Mouse (Mus musculus): ENCODE data around the gene Golph3. TPM values are rescaled to one million over a fixed set of nuclear protein-coding genes. Genes with fewer than 3 reads are reported as not detected.
A peak's percentile ranks its signal among the peaks of the same experiment; 100 is the strongest.

Golph3 gene
- total RNA-seq (2015; ENCODE audit: low replicate concordance), result 89.7 and 95.2 TPM in 2 replicates
- 68.7 and 76.9 TPM in 2 replicates for total RNA-seq (2017; ENCODE audit: low replicate concordance)

DNA sequence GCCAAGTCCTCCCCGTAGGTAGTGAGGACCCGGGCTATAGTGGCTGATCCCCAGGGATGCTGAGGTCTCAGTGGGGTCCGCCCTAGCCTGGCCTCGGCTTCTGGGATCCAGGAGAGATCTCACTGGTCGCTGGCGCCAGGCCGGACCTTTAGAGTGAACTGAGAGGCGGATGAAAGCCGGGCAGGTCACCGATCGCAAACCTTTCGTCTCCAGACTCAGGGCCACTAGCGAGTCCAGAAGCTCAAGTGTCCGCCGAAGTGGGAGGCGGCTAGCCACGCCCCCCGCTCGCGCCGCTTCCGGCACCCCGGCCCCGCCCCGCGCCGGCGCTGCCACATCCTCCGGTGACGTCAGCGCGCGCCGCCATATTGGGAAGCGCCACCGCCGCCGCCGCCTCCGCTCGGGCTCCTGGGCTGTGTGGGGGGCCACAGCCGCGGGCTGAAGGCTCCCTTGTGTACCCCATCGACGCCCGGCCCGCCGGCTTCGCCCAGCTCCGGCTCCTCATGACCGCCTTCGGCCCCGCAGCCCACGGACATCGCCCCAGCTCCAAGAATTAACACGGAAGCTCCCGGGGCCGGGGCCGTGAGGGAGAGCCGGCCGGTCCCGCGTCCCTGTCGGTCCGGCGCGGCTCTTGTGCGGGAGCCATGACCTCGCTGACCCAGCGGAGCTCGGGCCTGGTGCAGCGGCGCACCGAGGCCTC, at the start of gene Golph3:
Golph3 (plus strand) TSS at position 360 of the 697 bp plus-strand sequence.
- ATAC-seq (replicated peaks; ENCODE audit: low FRiP score, poor library complexity, severe bottlenecking), result peak; percentile 91

GRCm38 (mm10) chr15:12273325-12274052, 47.8 kb upstream of the Golph3 start:
- ATAC-seq (replicated peaks; ENCODE audit: low FRiP score, poor library complexity, severe bottlenecking), result no peak

- ATAC-seq (replicated peaks; ENCODE audit: low FRiP score, poor library complexity, severe bottlenecking), result no peak
Observed at GRCm38 (mm10) chr15:12274053-12274769, 47.0 kb upstream of the Golph3 start.

DNA sequence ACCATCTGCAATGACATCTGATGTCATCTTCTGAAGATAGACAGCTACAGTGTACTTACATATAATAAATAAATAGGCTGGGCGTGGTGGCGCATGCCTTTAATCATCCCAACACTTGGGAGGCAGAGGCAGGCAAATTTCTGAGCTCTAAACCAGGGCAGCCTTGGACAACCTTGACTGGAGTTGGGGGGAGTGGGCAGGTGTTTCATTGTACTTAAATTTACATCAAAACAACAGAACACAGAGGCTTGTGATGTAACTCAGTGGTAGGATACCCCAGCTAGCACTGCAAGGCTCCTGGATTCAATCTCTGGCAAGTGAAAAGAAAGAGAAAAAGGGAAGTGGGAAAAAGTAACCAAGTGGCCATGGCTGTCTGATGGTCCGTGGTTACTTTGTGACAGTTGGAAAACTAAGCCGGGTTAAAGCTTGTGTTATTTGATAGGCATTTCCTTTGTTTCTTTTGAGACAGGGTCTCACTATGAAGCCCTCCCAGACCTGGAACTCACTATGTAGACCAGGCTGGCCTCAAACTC, 46.1 kb upstream of the Golph3 start:
- ATAC-seq (replicated peaks; ENCODE audit: low FRiP score, poor library complexity, severe bottlenecking), result no peak

DNA sequence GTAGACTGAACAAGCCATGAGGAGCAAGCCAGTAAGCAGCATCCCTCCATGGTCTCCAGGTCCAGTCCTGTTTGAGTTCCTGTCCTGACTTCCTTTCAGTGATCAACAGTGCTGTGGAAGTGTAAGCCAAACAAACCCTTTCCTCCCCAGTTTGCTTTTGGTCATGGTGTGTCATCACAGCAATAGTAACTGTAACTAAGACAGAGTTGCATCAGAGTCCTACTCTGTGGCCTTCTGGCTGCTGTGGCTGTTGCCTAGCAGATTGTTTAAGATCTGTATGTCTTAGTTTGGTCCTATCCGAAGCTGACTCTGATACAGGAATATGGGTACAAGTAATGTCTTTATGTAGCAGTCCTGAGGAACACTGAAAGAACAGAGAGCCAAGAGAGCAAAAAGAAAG, 41.4 kb upstream of the Golph3 start:
- no peak for ATAC-seq (replicated peaks; ENCODE audit: low FRiP score, poor library complexity, severe bottlenecking)

DNA sequence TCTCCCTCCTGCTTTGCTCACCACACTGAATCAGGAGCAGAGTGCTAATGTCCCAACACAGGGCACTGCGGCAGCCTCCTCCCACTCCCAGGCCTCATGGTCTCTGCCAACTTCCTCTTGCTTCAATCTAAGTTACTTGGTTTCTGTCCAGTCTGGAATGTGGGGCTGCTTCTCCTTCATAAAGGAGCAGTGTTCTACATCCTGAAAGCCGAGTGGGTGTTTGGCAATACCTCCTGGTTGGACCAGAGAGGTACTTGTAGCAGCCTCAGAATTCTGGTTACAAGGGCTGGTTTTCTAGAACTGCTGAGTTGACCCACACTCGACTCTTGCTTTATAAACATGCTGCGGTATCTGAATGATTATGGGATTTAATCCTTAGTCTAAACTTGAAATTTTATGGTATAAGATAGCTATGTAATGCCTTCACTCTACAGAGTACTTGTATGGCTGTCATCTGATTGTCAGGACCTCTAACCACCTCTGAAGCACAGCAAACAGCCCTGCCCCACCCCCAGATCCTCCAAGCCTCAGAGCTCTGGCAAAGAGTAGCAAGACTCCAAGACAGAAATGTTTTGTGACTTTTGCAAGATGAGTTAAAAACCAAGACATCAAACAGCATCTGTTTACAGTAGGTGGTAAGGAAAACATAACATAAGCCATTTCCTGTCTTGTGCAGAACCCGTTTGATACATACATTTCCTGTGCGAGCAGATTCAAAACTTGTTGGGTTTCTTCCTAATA, 36.3 kb upstream of the Golph3 start:
- ATAC-seq (replicated peaks; ENCODE audit: low FRiP score, poor library complexity, severe bottlenecking), result no peak

DNA sequence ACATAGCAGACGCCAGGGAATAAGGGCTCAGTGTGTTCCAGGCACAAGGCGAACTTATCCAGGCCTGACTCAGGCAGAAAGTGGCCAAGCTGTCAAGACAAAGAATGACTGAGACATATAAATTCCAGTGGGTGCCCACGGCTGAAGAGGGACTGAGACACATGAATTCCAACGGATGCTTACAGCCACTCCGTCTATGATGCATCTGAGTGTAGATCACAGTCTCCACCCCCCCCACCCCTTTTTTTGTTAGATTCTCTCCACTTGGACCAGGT, 35.8 kb upstream of the Golph3 start:
- ATAC-seq (replicated peaks; ENCODE audit: low FRiP score, poor library complexity, severe bottlenecking), result no peak

GRCm38 (mm10) chr15:12290330-12290729, 30.9 kb upstream of the Golph3 start:
- no peak for ATAC-seq (replicated peaks; ENCODE audit: low FRiP score, poor library complexity, severe bottlenecking)

DNA sequence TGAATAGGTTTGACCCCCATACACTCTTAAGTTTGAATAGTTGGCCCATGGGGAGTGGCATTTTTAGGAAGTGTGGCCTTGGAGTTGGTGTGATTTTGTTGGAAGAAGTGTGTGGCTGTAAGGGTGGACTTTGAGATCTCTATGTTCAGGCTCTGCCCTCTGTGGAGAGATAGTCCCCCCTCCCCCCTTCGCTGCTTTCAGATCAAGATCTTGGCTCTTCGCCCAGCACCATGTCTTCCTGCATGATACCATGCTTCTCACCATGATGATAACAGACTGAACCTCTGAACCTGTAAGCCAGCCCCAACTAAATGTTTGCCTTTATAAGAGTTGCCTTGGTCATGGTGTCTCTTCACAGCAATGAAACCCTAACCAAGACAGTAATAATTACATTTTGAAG, 29.5 kb upstream of the Golph3 start:
- ATAC-seq (replicated peaks; ENCODE audit: low FRiP score, poor library complexity, severe bottlenecking), result no peak

DNA sequence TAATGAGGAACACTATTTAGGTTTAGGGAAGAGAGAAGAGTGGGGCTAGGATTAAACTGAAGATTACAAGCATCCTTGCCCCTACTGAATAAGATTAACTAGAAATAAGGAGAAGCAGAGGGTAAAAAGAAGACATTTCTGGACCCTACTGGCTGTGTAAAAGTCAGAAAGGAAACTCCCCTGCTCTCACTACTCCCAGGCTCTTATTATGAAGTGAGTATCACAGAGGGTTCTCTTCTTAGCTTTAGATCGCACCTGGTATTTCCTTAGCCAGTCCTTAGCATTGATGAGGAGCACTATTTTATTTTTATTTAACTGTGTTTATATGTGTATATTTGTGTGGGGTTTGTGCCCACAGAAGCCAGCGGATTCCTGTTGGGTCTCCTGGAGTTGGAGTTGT, 25.0 kb upstream of the Golph3 start:
- ATAC-seq (replicated peaks; ENCODE audit: low FRiP score, poor library complexity, severe bottlenecking), result no peak

- no peak for ATAC-seq (replicated peaks; ENCODE audit: low FRiP score, poor library complexity, severe bottlenecking)
Observed at GRCm38 (mm10) chr15:12298231-12298737, 23.0 kb upstream of the Golph3 start.

GRCm38 (mm10) chr15:12301771-12302170, 19.5 kb upstream of the Golph3 start:
- no peak for ATAC-seq (replicated peaks; ENCODE audit: low FRiP score, poor library complexity, severe bottlenecking)

- ATAC-seq (replicated peaks; ENCODE audit: low FRiP score, poor library complexity, severe bottlenecking), result 0 out of 2 replicates have a peak, but pooled peaks have one; percentile 62
Observed at GRCm38 (mm10) chr15:12306188-12307071, 14.8 kb upstream of the Golph3 start.

DNA sequence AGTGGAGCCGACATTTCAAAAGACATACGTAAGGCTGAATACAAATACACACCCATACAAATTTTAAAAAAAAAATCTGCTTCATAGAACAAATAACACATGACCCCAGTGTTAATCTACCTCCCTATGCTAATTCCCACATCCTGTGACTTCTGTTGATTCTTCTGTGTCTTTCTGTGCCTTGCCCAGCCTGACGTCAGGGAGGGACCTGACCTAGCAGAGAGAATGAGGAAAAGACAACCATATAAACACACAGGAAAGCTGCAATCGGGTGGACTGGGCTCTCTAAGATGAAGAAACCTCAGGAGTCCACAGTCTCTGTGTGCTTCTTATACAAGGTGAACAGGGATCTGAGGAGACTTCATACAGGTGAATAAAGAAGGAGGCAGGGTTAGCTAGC, 14.1 kb upstream of the Golph3 start:
- no peak for ATAC-seq (replicated peaks; ENCODE audit: low FRiP score, poor library complexity, severe bottlenecking)

- no peak for ATAC-seq (replicated peaks; ENCODE audit: low FRiP score, poor library complexity, severe bottlenecking)
Observed at GRCm38 (mm10) chr15:12308539-12308938, 12.7 kb upstream of the Golph3 start.

DNA sequence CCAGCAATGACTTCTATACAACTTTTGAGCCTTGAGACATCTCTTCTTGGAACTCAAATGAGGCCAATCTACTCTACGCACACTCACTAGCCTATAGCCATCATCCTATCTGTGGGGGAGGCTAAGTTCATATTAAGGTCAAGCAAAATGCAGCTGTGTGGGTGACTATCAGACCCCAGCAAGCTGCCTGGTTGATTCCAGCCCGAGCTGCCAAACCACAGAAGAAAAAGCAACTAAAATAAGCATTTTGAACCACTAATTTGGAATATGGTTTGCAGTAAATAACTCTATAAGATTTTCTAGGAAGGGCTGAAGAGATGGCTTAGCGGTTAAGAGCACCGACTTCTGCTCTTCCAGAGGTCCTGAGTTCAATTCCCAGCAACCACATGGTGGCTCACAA, 10.6 kb upstream of the Golph3 start:
- ATAC-seq (replicated peaks; ENCODE audit: low FRiP score, poor library complexity, severe bottlenecking), result no peak

GRCm38 (mm10) chr15:12311465-12311864, 9.8 kb upstream of the Golph3 start:
- ATAC-seq (replicated peaks; ENCODE audit: low FRiP score, poor library complexity, severe bottlenecking), result no peak

DNA sequence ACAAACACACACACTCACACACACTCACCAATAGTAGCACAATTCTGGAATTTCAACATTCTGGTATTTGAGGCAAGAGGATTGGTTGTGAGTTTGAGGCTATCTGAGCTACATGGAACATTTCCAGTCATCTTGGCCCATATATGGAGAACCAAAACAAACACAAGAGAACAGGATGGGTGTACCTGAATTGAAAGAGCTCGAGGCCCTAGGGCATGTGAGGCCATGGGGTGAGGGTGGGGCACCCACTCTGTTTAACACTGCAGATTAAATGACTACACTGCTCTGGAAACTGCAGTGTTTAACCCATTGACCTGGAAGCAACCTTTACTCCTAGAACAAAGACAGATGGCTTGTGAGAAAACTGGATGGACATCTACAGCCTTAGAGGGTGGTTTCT, 8.0 kb upstream of the Golph3 start:
- no peak for ATAC-seq (replicated peaks; ENCODE audit: low FRiP score, poor library complexity, severe bottlenecking)

GRCm38 (mm10) chr15:12314584-12314983, 6.7 kb upstream of the Golph3 start:
- no peak for ATAC-seq (replicated peaks; ENCODE audit: low FRiP score, poor library complexity, severe bottlenecking)
